Mouse (Mus musculus) erythroid progenitor cell, adult 5-6 weeks (primary cell): ENCODE data around the gene Sh3gl2. TPM values are rescaled to one million over a fixed set of nuclear protein-coding genes. Genes with fewer than 3 reads are reported as not detected.

Experiments
- ATAC-seq: replicated peaks from 2 replicates; pipeline ENCODE4 v1.8.0; 2016; ENCODE audit warnings: moderate number of reproducible peaks, mild to moderate bottlenecking, moderate TSS enrichment, inconsistent platforms; ENCODE audit not compliant: poor library complexity, low FRiP score, severe bottlenecking
- total RNA-seq, 2 experiments: library from RNA; stranded (forward) in 1 of 2; stranded (reverse) in 1 of 2; fragments of 150-400 nt in 1 of 2; fragments of 186-747, 209-891 nt in 1 of 2; gene quantifications; 2 replicates each; pipeline versions ENCODE4 v1.2.3 to v1.2.4; 2015 to 2017; ENCODE audit warnings: low replicate concordance in 2 of 2

Sh3gl2 gene
- total RNA-seq, 2 experiments from 2014 or later, result not detected

DNA sequence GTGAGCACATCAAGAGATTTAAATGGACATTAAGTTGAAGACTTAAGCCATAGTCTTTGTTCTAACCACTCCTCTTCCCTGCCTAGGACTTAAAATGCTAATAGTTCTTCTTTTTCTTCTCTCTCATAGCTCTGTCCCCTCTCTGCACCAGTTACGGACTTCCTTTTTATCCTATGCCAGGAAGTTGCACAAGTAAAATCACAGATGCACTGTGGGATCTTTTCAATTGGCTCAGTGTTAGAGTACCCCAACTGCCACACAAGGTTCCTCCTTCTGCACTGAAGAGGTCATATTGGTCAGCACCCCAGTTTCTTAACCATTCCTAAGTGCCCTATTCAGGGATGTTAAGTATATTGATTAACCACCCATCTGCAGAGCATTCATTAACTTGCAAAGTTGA lies 324.9 kb downstream of the Sh3gl2 start:
- ATAC-seq, result no peak

DNA sequence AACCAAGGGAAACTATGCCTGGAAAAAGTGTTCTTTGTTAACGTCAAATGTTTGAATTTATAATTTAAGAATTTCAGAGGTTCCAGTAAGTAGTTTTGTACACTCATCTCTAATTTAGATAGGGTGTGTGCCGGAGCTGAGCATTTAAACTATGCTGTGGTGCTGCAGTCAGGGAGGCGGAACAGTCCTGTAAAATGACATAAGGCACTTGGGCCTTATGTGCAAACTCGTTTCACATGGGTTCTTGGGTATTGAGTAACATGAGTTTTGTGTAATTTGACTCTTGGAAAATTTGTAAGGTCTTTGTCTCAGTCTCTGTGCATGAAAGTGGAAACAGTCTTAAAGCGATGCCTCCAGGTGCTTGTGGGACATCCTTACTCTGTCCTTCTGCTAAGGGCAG lies 334.8 kb downstream of the Sh3gl2 start:
- no peak for ATAC-seq

DNA sequence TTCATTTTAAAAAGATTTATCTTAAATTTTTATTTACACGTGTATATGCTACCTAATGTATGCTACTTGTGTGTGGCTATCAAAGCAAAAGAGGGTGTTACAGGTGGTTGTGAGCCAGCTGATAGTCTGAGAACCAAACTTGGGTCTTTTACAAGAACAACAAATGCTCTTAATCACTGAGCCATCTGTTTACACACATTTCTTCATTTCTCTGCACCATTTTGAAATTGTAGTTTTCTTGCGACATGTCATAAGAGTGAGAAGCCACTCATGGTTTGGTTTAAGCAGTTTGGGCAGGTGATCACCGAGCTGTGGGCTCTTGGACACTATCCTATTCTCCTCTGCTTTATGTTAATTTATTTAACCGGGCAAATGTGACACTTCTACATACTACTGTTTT lies 338.3 kb downstream of the Sh3gl2 start:
- ATAC-seq, result no peak

DNA sequence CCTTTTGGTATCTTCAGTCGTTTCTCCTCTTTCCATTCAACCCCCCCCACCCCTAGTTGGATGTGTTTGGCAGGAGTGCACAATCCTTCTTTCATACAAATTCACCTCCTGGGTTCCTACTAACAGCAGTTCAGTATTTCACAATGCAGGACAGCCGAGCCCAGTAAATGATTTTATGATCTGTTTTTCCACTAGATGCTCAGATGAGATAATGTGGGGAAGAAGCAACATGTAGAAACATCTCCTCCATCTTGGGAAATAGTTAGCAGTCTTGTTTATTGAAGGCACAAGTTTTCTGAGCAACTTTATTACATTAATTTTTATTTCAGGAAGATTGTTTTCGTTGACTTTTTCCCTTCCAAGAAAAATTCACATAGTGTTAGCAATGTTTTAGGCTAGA lies 349.8 kb downstream of the Sh3gl2 start:
- ATAC-seq, result no peak

DNA sequence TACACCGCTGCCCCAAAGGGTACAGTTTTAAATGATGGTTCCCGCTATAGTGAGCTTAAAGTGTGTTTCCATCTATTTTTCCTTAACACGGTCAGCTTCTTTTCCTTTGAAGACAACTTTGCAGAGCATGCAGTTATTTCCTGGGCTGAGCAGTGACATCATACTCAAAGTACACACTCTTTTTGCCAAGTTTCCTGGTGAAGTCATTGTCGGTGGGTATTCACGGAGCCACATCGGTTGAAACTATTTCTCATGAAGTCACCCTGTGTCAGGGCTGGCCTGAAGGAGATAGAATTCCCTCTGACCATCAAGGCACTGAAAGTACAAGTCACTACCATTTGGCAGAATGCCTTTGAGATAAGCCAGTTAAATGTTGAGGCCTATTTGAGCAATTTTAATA lies 354.8 kb downstream of the Sh3gl2 start:
- ATAC-seq, result no peak

DNA sequence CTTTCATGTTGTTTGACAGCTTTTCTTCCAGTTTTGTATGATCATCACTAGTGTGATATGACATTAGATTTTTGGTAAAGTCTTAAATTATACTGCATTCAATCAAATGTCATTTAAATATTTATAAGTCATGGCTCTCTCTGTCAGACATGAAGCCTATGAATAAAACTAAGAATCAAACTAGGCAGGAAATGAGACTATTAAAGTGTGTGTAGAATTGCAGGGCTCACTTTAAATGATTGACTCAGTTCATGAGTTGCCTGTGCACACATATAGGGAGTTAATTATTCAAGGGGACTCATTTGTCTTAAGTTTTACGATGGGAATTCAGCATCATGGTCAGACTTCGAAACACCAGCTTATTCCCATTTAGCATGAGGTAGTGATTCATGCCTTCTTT lies 380.5 kb downstream of the Sh3gl2 start:
- ATAC-seq, result no peak

DNA sequence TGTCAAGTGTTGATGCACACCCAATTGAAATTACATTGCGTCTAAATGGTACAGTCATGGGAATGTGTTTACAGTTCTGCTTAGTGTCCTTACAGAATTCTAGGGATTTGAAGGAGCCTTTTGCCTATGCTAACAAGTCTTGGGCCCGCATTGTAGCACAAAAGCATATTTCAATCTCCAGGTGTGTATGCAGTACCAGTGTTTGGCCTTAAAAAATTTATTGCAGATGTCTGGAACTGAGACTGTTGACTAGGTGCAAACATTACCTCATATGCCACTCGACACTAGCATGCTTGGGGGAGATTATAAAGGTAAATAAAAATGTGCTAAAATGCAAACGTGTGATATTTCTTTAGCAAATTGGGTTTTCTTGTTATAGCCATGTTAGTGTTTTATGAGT lies 384.0 kb downstream of the Sh3gl2 start:
- ATAC-seq, result no peak

DNA sequence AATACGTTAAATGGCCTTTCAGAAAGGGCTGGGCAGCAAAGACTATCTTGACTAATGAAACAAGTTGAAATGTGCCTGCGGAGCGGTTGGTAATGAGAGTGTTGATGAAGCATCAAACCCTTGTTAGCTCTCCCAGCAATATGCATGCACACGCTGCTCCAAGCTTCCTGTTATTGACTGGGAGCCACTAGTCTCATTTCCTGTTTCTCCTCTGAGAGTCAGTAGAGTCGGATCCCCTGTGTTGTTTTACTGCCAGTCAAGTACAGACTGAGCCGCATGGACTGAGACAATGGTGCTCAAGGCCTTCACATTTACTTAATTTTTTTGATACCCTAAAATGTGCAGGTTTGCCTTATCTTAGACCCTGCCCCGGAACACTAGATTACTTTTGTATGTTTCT lies 386.1 kb downstream of the Sh3gl2 start:
- no peak for ATAC-seq

DNA sequence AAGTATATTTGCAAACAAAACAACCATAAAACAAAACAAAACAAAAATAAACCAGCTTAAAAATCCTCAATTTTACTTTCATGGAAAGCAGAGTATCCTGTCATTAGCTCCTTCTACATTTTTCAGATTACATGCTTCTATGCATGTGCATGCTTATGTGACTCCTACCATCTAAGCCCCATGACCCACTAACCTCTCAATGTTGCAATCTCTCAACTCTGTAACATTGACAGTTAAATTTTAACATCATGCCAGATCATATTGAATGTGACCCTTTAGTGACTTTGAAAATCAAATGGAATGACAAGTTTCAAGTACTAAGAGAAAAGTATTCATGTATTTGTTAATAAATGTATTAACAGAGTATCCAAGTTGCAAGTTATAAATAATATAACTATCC lies 389.2 kb downstream of the Sh3gl2 start:
- no peak for ATAC-seq

DNA sequence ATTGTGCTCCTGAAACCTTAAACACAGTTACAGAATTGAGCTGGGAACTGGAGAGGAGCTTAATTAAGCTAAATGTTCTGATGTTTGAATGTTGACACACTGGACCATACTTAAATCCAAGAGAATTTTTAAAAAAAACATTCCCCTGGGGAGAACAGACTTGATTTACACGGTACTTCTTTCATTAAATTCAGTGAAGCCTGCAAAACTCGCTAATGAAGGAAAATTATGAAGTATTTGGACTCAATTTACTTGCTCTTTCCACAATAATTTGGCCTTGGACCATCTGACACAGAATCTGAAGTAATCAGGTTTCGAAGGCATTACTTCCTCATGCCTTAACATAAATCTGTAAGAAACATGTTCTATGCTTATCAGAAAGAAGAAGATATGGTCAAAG lies 408.4 kb downstream of the Sh3gl2 start:
- ATAC-seq, result no peak

DNA sequence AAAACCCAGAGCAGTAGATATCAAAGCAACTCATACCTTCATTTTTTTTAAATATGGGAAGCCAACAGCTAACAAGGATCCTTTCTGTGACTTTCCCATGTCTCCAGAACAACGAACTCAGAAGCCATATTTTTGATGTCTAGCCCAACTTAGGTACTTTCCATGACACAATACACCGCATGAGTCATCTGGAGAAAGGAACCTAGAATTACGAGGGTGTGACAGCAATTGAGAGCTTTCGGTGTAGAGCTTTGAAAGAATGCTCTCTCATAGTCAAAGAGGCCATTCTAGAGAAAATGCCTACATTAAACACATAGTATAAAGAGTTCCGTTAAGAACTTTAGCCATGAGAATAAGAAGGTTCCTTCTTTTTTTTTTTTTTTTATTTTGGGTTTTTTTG lies 413.8 kb downstream of the Sh3gl2 start:
- ATAC-seq, result no peak

DNA sequence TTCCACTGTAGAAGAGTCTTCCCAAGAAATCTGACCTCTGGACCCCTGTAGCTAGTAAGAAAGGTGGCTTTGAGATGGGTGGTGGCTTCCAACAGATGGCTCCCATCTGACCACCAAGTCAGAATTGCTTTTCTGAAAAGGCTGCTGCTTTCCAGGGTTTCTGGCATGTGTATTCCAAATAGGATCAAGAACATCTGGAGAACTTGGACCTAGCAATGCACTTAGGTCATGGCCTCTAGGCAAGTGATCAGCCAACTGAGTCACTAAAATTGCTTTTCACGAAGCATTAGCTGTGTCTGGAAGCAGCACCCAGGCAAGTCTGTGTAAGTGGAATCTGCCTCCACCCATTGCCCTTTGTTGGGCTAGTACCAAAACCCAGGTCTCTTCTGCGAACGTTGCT lies 414.3 kb downstream of the Sh3gl2 start:
- ATAC-seq, result no peak

DNA sequence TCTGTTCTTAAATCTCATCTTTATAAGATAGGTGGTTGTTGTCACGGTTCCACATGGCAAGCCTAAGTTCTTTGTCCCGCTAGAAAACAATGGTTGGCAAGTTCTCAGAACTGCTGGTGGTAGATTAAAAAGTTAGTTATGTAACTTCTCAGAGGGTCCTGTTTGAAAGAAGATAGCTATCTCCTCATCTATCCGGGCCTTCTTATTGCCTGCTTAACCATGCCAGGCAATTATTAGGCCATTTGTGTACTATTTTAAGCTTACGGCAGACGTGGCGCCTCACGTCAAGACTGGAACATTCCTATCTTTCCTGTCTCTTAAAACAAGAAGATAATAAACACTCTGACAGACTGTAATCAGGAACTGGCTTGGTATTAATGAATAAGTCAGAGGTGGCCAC lies 424.5 kb downstream of the Sh3gl2 start:
- no peak for ATAC-seq

DNA sequence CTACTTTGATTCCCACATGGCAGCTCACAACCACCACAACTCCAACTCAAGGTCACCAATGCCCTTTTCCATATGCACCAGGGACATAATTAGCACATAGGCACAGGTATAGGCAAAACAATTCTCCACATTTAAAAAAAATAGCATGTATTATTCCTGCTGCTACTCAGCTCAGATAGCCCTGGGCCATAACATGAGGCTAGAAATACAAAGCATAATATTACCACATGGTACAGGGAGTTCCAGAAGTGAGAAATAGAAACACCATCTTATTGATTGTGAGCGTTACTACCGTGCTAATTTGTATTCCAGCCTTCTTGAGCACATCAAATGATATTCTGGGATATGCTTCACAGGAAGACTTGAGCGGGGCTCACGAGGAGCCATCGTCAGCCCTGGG lies 464.3 kb downstream of the Sh3gl2 start:
- no peak for ATAC-seq

DNA sequence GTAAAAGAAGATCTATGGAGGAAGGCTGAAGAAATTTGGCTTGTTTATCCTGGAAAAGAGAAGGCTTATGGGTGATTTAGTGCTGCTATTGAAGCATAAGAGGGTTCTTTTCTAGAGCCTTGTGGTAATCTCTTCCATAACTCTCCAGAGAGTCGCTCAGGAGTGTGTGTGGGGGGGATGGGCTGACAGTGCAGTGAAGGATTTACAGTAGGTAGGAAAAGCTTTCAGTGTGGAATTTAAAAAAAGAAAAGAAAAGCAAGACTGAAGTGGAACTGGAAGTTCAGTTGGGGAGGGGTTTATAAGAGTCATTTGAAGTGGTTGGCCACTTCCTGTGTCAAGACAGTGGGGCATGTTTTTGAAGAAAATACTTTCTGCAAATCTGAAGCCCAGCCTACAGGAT lies 464.8 kb downstream of the Sh3gl2 start:
- ATAC-seq, result no peak

DNA sequence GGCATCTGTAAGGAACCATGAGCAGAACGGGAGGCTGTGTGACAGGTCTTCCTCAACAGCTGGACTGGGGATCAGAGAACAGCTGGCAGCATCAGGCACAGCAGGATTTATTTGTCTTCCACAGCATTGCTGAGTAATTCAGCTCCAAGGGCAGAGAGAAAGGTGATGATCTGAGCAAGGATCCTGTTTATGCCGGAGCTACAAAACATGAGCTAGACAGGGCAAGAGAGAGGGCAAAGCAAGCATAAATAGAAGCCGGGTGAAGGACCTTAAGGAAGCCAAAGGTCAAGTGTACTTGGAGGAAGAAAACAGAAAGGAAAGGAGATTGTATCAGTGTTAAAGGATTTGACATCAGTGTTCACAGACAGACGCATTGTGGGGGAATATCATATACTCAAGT lies 467.4 kb downstream of the Sh3gl2 start:
- no peak for ATAC-seq

DNA sequence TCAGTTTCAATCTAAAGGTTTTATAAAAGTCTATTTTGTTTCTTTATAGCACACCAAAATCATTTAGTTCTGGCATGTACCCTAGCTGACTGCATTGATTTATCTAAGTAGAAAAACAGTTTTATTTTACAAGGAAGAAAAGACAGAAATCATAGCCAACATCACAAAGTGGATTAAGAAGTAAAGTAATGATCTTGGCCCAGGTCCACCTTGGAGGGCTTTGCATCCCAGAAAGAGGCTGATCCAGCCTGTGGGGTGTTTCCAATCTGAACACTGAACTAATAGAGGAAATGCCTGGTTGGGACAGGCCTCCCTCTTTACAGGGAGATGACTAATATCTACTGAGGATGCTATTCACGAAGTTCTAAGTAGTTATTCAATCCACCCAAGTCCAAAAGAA lies 472.7 kb downstream of the Sh3gl2 start:
- no peak for ATAC-seq

DNA sequence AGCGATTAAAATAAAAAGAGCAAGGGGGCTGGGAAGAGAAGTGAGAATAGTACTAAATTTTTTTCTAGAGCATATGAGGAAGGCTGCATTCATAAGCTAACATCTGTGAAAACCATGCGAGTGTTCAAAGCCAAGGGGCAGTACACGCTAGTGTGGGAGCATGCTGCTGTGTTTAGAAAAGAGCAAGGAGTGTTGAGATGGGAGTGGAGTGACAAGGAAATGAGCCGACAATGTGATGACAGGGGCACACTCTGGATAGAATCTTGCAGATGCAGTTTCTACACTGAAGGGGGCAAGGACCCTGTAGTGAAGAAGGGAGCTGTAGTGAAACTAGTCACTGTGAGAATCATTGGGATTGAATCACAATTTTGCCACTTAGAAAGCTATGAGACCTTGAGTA lies 481.2 kb downstream of the Sh3gl2 start:
- ATAC-seq, result no peak
